Mouse (Mus musculus): ENCODE data around the gene Atp6v1b1.

Atp6v1b1 gene

DNA sequence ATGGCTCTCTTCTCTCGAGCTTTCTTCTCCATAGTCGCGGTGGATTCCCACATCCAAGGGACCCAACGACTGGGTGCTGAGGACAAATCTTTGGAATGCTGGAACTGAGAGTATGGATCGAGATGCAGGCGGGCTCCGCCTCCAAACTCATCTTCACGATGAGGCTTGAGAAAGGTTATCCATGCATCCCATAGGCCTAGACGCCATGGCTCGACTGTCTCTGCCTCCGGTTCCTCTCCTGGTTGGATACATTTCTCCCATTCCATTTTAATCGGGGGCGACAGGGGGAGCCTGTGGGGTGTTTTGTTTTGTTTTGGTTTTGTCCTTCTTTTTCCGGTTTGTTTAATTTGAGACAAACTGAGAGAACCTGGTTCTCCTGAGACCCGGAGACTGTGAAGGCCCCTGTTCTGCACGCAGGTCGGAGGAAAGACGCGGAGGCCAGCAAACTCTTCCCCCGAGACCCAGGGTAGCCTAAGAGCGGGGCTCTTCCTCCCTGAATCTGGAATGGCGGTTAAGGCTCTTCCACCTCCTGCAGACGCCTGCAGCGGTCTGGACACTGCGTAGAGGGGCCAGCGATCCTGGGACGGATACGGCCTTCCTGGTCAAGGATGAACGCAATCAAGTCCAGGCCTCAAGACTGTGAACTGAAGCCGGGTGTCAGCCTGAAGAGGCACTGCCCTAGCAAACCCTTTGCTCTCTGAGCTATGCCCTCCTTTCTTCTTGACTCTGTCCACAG, 27.2 kb upstream of the Atp6v1b1 start:
- DNase-seq (ENCODE audit: low spot score) = no peak

DNA sequence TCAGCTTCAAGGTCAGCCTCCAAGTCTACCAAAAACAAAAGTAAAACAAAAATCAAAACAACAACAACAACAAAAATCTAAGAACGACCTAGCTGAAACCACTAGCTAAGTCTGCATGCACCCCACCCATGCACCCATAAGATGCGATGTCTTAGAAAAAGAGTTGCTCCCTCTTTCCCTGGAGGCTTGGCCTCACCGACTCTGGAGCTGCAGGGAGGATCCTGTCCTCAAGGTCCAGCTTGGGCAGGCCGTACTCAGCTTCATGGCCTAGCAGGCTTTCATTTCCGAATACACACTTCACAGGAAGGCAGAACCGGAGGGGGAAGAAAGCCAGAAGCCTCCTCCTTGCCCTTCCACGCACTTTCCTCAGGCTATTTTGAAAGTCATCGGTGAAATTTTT, 25.8 kb upstream of the Atp6v1b1 start:
- DNase-seq (ENCODE audit: low spot score) = no peak

DNA sequence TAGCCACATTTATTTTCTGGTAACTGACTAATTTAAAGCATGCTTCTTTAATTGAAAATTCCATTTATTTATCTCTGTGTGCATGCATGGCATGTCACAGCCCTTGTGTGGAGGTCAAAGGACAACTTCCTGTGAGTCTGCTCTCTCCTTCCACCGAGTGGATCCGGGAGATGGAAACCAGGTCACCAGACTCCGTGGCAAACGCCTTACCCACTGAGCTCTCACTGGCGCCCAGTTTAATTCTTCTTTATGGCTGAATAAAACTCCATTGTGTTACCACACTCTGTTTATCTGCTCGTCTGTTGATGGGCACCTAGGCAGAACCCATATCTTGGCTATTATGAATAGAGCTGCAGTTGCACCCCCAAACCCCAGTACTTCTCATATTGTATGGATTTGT, 20.3 kb upstream of the Atp6v1b1 start:
- DNase-seq (ENCODE audit: low spot score) = no peak

DNA sequence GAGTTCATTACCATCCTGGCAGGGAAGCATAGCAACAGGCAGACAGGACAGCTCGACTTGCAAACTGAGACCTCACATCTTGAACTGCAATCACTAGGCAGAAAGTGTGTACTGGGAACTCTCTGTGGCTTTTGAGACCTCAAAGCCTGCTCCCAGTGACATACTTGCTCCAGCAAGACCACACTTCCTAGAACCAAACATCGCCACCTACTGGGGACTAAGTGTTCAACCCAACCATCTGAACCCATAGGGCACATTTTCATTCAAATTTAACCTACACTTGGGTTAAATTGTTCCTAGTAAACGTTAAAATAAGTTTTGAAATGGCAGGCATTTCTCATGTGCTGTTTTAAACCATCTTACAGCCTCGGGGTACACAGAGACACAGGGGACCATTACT, 15.6 kb upstream of the Atp6v1b1 start:
- DNase-seq (ENCODE audit: low spot score) = peak; percentile 20

DNA sequence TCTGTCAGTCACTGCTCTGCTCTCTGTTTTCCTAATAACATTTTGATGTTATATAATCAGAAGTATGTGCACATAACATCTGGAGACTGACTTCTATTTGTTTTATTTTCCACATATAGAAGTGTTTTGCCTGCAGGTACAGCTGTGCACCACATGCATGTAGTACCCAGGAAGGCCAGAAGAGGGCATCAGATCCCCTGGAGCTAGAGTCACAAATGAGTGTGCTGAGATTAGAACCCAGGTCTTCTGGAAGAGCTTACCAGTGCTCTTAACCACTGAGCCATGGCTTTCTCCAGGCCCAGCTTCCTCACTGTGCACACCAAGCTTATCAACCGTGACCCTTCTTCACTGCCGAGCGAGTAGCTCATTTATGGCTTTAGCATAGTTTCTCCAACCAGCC, 14.3 kb upstream of the Atp6v1b1 start:
- DNase-seq (ENCODE audit: low spot score) = peak; percentile 14

DNA sequence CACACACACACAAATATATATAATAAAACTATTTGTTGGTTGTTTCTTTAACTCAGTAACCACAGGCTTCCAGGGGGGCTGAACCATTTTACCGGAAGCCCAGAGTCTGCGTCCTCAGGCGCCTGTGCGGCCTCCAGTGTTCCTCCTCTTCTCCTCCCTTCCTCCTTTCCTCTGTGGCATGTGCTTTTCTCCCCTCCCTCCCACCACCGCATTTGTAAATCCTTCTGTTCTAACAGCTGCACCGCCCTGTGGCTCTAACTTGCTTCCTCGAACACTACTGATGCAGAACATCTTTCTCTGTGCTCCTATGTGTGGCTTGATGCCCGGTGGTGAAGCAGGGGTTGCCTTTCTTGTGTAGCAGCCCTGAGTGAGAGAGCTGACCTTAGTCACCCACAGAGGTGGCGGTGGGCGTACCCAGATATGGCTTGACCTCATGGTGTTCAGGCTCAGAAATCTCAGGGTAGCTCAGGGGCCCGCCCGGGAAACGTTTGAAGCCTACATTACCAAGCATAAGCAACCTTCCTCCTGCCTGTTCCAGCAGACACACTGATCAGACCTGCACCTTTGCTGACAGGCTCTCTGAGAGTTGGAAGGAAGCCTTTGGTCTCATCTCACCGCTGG, 13.3 kb upstream of the Atp6v1b1 start:
- no peak for DNase-seq (ENCODE audit: low spot score)

DNA sequence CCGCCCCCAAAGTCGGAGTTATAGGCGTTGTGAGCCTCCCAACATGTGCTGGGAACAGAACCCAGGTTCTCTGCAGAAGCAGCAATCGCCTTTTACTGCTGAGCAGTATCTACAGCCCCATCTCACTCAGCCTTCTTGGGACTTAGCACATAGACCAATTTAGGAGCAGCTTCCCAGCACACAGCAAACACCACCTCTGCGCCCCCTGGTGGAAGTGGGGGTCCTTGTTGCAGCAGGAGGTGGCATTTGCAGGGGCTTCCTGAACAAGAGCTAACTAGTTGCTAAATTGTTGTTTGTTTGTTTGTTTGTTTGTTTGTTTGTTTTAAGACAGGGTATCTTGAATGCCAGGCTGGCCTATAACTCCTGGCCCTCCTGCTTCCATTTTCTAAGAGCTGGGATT, 11.7 kb upstream of the Atp6v1b1 start:
- DNase-seq (ENCODE audit: low spot score) = peak; percentile 66

DNA sequence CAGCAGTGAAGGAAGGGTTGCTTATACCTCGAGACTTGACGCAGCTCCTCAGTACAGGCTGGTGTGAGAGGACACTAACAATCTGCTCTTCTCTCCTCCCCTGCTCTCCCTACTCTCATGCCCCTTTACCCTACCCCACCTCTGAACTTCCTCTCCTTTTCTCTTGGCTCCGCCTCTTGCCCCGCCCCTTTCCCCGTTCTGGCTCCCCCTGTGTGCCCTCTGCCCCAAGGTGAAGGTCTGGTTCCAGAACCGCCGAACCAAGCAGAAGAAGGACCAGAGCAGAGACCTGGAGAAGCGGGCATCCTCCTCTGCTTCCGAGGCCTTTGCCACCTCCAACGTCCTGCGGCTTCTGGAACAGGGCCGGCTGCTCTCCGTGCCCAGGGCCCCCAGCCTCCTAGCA, 5.5 kb upstream of the Atp6v1b1 start:
- no peak for DNase-seq (ENCODE audit: low spot score)

DNA sequence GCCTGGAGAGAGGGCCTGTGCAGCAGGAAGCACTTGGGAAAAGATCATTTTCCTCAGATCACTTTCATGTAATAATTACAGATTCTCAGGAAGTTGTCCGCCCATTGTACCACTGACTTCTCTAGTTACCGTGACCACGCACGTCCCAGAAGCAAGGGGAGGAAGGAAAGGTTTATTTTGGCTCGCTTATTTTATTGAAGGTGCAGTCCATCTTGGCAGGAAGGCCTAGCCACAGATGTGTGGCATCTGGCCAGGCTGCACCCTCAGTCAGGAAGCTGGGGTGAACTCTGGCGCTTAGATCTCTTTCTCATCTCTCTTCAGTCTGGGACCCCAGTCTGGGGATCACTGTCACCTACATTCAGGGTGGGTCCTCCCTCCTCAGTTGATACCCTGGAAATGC, 4.2 kb upstream of the Atp6v1b1 start:
- DNase-seq (ENCODE audit: low spot score) = no peak

DNA sequence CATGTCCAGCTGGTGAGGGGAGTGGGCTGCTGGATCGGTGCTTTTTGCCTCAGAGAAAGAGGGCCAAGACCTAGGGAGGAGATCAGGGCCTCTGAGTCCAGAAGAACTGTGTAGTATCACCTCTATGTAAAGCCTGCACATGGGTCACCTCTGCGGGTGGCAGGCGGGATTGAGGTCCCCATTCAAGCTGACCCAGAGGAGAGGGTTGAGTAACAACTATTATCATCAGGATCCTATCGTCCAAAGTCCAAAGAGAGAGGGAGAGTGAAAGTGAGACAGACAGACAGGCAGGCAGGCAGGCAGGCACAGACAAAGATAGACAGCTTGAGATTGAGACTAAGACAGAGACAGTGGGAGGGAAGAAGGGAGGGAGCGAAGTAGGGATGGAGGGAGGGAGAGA, 422 bp downstream of the Atp6v1b1 start:
- no peak for DNase-seq (ENCODE audit: low spot score)

DNA sequence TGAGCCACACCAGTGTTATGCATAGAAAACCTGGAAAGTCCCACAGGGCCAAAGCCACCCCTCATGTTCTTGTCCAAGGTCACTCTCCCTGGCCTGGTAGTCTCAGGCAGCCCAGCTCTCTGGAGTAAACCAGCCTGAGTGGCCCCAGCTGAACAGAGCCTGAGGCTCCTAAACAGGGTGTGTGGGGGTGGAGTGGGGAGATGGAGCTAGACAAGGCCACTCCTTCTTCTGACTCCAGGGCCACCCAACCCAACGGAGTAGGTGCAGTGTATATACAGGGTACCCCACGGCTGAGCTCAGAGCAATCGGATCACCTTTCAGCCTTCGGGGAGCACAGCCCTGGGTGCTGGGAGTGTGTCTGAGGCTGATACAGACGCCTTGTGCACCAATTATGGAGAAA, 1.3 kb downstream of the Atp6v1b1 start:
- no peak for DNase-seq (ENCODE audit: low spot score)

DNA sequence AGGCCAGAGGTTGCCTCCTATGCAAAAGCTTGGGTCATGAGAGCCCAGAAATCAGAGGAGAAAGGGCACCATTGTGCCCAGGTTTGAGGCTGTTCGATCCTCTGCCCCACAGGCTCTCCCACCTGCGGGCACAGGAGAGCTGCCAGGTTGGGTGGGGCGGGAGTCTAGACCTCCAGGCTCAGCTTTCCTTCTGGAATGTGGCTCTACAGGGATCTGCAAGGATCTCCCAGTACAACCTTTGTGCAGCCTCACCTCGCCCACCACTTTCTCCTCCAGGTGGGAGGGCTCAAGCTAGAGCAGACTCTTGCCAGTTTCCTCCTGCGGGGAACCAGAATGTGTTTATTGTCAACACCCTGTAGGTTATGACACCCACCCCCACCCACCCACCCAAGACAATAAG, 1.8 kb downstream of the Atp6v1b1 start:
- no peak for DNase-seq (ENCODE audit: low spot score)

DNA sequence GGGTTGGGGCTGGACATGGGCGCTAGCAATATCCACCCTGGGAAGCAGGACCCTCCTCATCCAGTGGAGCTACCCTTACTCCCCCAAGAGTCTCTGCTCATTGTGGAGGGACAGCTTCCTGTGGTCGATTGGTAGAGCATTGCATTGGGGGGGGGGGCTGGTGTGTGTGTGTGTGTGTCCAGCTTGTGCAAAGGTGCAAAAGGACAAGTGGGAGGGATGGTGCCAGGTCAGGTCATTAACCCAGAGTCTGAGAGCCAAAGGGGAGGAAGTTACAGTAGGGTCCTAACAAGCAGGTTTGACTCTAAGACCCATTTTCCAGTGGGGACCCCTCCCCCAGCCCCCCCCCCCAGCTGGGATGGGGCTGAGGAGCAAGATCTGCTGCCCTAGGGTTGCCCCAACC, 2.7 kb downstream of the Atp6v1b1 start:
- no peak for DNase-seq (ENCODE audit: low spot score)

DNA sequence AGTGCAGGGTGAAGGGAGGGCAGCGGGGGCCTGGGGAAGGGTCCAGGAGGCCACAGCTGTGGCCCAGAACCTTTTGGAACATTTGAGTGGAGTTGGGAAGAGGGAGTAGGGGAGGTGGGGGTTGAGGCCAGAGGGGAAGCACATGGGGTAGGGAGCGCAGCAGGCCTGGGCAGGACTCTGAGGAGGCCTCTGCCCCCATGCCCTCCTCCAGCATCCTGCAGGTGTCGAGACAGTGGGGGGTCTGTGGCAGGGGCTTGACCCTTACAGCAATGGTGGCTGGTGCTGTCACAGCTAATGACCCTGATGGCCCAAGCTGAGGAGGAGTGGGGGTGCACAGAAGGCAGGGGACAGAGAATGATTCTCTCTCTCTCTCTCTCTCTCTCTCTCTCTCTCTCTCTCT, 6.5 kb downstream of the Atp6v1b1 start:
- no peak for DNase-seq (ENCODE audit: low spot score)

DNA sequence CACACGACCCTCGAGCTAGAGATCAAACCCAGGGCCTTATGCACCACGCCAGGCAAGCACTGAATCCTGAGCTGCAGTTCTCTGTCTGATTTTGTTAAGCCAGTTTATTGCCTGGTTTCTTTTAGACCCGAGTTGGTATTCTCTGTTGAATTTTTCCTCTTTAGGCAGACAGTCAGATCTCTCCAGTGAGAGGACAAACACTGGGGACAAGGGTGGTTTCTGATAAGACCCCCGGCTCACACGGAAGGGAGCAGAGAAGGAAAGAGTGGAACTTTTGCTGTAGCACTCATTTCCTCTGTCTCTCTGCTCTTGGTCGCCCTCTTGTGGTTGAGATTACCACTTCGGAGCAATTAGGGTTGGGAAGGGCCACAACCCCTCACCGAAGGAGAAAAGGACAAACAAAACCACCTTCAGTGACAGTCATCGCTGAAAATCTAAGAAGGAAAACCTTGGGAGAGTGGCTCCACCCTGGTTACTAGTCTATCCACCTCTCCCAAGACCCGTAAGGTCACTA, 7.4 kb downstream of the Atp6v1b1 start:
- DNase-seq (ENCODE audit: low spot score) = peak; percentile 78

DNA sequence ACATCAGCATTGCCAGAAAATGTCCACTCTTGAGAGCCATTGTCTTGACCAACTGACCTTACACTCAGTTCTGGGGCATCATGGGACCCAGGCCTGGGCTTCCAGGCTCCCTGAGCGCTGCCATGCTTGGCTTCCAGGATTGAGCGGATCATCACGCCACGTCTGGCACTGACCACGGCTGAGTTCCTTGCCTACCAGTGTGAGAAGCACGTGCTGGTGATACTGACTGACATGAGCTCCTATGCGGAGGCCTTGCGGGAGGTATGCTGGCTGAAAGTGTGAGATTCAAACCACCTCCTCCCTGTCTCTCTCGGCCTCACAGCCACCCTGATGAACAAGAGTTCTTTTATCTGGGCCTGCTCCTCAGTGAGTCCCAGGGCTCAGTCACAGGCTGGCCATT, 13.3 kb downstream of the Atp6v1b1 start:
- DNase-seq (ENCODE audit: low spot score) = no peak

DNA sequence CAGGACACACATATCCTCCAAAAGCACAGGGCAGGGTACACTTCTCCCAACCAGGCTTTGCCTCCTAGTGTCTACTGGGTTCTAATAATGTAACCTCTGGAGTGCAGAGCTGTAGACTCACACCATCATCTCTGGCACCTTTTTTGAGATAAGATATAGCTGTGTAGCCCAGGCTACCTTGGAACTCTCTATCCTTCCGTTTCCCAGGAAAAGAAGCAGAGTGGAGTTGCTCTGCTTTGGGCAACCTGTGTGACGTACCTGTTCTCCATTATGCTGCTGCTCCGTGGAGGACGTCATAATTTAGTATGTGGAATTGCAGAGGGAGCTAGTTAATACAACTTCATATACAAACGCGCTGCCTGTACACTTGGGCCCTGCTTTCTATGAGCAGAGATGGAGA, 19.6 kb downstream of the Atp6v1b1 start, which contains the start of gene Ankrd53:
Gene Ankrd53, plus strand, starts transcription at position 301 of the 400 bp plus-strand sequence.
- DNase-seq (ENCODE audit: low spot score) = no peak

DNA sequence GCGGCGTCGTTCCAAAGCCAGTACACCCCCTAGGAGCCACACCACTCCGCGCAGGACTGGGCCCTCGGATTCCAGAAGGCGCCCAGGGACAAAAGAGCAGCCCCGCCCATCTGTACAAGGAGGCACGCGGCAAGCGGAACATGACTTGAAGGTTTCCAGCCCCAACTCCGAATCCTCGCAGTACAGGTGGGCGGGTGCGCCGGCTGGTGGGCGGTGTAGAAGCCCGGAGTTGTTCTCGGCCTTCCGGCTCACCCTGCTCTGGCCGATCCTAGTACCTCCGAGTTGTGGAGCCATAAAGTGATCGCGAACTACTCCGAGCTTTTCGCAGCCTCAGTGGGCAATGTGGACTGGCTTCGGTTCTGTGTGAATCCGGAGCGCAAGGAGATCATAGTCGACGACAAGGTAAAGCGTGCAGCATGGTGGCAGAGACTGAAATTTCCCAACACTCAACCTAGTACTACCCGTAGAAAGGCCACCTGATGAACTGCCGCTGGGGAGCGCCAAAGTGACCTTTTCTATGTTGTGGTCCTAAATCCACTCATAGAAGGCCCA, 20.2 kb downstream of the Atp6v1b1 start:
- DNase-seq (ENCODE audit: low spot score) = no peak

DNA sequence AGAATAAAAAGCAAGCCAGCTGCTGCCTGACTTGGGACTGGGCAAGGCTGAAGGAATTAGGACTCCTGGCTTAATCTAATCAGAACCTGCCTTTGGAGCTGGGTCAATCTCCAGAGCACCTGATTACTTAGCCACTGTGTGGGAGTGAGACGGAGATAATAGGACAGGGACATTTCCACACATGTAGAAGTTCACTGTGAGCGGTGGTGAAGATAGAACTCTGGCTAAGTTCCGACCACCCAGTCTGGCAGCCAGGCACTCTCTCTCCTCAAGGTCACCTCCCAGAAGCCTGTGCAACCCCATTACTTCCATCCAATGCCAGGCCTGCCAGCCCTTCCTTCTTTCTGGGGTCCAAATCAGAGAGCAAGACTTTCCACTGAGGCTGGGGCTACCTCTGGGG, 24.2 kb downstream of the Atp6v1b1 start:
- DNase-seq (ENCODE audit: low spot score) = no peak

DNA sequence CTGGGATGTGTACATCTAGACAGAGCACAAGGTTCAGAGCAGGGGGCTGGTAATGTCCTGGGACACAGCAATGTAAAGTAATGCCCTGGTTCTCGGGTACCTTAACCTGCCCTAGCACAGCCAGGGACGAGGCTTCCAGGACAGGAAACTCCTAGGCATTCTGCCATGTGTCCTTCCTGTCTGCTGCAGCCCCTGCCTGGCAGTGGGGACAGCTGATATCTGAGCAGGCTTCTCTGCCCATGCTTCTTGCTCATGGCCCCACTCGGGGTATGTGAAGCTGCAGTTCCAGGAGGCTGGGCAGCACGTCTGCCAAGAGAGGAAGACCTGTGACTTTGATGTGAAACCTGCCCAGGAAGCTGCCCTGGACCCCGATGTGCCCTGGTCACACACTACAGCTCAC, 25.7 kb downstream of the Atp6v1b1 start:
- DNase-seq (ENCODE audit: low spot score) = no peak

DNA sequence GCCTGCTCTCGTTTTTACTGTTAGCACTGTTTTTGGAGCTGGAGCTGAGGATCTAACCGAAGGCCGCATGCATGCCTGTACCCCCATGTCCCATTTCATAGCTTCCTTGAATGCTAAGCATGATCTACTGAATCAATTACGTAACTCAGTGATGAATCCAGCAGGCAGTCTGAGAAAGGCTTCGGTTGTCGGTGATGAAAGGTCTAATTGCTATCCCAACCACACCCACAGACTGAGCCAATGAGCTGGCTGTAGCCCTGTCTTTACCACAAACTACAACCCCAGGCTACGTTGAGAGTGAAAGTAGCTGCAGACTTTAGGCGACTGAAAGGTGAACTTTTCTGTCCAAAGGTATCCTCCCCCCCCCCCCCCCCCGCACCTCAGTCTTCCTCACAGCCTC, 31.3 kb downstream of the Atp6v1b1 start:
- DNase-seq (ENCODE audit: low spot score) = no peak

DNA sequence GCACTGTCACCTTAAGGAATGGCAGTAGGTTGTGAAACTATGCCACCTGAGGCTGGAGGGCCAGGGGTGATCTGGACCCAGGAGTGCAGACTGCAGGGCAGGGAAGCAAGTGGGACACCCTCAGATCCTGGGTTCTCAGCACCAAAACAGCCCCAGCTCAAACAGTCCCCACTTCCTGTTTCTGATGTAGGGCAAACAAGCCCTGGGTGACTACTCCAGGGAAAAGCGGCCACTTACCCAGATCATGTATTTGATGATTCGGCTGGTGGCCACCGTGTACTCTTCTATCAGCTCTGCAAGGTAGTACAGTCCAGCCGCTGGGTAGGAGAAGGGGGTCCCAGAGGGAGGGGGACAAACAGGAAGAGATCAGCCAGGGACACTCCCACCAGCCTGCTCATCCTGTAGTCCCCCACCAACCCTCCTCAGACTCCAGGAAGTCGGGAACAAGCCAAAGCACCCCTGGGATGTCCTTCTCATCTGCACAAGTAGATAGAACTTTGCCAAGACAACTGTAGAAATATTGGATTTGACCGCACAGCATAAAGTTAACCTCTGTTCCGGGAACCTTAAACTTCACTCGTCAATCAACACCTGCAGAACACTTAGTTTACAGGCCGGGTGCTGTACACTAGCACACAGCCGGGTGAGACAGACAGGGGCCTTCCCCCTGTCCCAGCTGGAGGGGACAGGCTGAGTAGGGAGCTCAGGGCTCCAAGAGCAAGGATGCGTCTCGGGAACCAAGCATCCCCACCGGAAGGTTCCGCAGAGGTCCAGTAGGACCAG, 32.2 kb downstream of the Atp6v1b1 start:
- DNase-seq (ENCODE audit: low spot score) = peak; percentile 44
